Mouse (Mus musculus) forebrain, postnatal 0 days (tissue): ENCODE data around the gene Cdca7. TPM values are rescaled to one million over a fixed set of nuclear protein-coding genes. Genes with fewer than 3 reads are reported as not detected.

ENCODE experiments used
- ATAC-seq: fragments of 200-750 bp; cut with Nextera tagmentation; 2 replicates; pipeline ENCODE4 v1.8.0; 2017; ENCODE audit warnings: mild to moderate bottlenecking, moderate library complexity
- DNase-seq: peaks from one replicate; pipeline ENCODE4 v3.0.0-alpha.2; 2015
- H3K27ac ChIP-seq: fragments of 300-500 bp; sonication (generic); 2 replicates; pipeline ENCODE4 v1.5.1; 2014; ENCODE audit warnings: low read depth, mild to moderate bottlenecking, antibody characterized with exemption, low read length, moderate library complexity, mixed read lengths
- H3K27me3 ChIP-seq: fragments of 300-500 bp; sonication (generic); 2 replicates; pipeline ENCODE4 v1.6.1; 2014; ENCODE audit warnings: mild to moderate bottlenecking, low read length, mixed read lengths; ENCODE audit not compliant: insufficient read depth
- H3K36me3 ChIP-seq: fragments of 300-500 bp; sonication (generic); 2 replicates; pipeline ENCODE4 v1.6.1; 2014; ENCODE audit warnings: mild to moderate bottlenecking, moderate library complexity; ENCODE audit not compliant: insufficient read depth
- H3K4me1 ChIP-seq: fragments of 300-500 bp; sonication (generic); 2 replicates; pipeline ENCODE4 v1.6.1; 2014; ENCODE audit warnings: antibody characterized with exemption; ENCODE audit not compliant: insufficient read depth
- H3K4me2 ChIP-seq: fragments of 300-500 bp; sonication (generic); 2 replicates; pipeline ENCODE4 v1.6.1; 2014; ENCODE audit warnings: low read depth, mild to moderate bottlenecking, moderate library complexity
- H3K4me3 ChIP-seq: fragments of 300-500 bp; sonication (generic); 2 replicates; pipeline ENCODE4 v1.5.1; 2014; ENCODE audit warnings: low read depth, low read length, mixed read lengths
- H3K9ac ChIP-seq: fragments of 300-500 bp; sonication (generic); 2 replicates; pipeline ENCODE4 v1.6.1; 2014; ENCODE audit warnings: mild to moderate bottlenecking
- H3K9me3 ChIP-seq: fragments of 300-500 bp; sonication (generic); 2 replicates; pipeline ENCODE4 v1.6.1; 2016; ENCODE audit warnings: low read length
- CTCF ChIP-seq: sonication (generic); IDR thresholded peaks from 2 replicates; pipeline ENCODE4 v1.5.1; 2016; ENCODE audit warnings: antibody characterized with exemption, control low read depth, low read depth
- WGBS: fragments of 180-500 bp; shearing (Covaris S2); extraction: QIAGEN DNeasy Blood & Tissue Kit; methylation state at CpG from one replicate; pipeline ENCODE4 v1.1.7; 2014; 5-methylcytosine and 5-hydroxymethylcytosine counted together
- polyA plus RNA-seq: library from polyadenylated mRNA; unstranded; fragments of >200 nt; fragmentation: Nextera tagmentation; extraction: Ambion mirVana; gene quantifications from 2 replicates; pipeline ENCODE4 v1.2.1, GENCODE M21; 2015
- total RNA-seq: library from RNA; depleted of rRNA; stranded (reverse); fragments of >200 nt; gene quantifications from 2 replicates; pipeline ENCODE4 v1.2.3, GENCODE M21; 2014

The Cdca7 gene
- total and polyA plus RNA-seq, 2 experiments from 2014 or later: 20.6 to 28.9 TPM

DNA sequence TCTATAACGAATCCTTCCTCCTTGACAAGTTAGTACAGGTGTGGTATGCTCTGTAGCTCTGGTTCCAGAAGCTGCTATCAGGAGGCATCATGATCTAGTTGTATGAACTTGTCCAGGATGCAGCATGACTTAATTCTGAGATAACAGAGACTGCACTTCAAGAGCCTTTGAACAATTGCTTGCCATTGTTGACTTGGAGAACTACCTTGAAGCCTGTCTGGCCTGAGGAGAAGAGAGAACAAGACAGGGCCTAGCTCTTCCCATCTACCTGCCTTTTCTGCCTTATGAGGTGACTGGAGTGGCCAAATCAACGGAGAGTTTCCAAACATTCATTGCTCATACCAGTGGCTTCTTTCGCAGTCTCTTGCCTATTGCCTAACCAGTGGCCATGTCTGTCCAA lies 29.9 kb upstream of the Cdca7 start:
- Histone ChIP-seq H3K4me2 (no peak overlapping the region), H3K9me3 (no peaks in the 10 kb centered on the region), H3K36me3 (no peaks in the 10 kb centered on the region), H3K4me3 (no peak overlapping the region), H3K4me1 (no peaks in the 10 kb centered on the region), H3K27me3 (no peaks in the 10 kb centered on the region), H3K9ac (no peak overlapping the region), H3K27ac (no peak overlapping the region)
- no peak for TF ChIP-seq CTCF
- 95% methylated on average over 3 of the region's 3 CpGs for WGBS
- no peak for ATAC-seq
- DNase-seq: no peak

DNA sequence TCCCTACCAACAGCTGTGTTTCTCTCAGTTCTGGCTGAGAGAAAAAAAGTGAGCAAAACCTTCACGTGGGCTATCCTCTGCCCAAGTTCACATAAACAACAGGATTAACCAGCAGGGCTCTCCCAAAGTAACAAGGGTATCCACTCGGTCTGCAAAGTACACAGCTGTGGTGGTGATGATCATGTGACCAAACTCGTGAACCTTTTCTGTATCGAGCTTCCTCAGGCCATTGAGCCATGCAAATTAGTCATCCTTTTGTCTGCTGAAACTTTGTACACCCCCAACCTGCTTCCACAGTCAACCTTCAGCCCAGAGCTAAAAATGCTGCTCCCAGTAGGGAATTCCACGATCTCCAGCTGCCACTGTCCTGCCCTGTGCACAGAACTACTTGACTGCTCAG lies 29.3 kb upstream of the Cdca7 start:
- DNase-seq: no peak
- Histone ChIP-seq H3K4me3 (no peak overlapping the region), H3K4me2 (no peak overlapping the region), H3K4me1 (no peaks in the 10 kb centered on the region), H3K9ac (no peak overlapping the region), H3K27me3 (no peaks in the 10 kb centered on the region), H3K9me3 (no peaks in the 10 kb centered on the region), H3K27ac (no peak overlapping the region), H3K36me3 (no peaks in the 10 kb centered on the region)
- no peak for ATAC-seq
- WGBS: 37% methylated on average over 5 of the region's 5 CpGs
- TF ChIP-seq CTCF: no peak

- Histone ChIP-seq H3K4me2 (no peak overlapping the region), H3K27ac (no peak overlapping the region), H3K4me1 (no peaks in the 10 kb centered on the region), H3K4me3 (no peak overlapping the region), H3K36me3 (no peaks in the 10 kb centered on the region), H3K27me3 (no peaks in the 10 kb centered on the region), H3K9ac (no peak overlapping the region), H3K9me3 (no peaks in the 10 kb centered on the region)
- no peak for TF ChIP-seq CTCF
- WGBS: 63% methylated on average over 3 of the region's 3 CpGs
- no peak for ATAC-seq
- DNase-seq: no peak
Measured at GRCm38 (mm10) chr2:72453563-72453962, 22.4 kb upstream of the Cdca7 start.

GRCm38 (mm10) chr2:72456189-72456588 lies 19.8 kb upstream of the Cdca7 start:
- no peaks in the 10 kb centered on the region for H3K4me1 ChIP-seq
- TF ChIP-seq CTCF: no peak
- H3K4me3 ChIP-seq: no peak overlapping the region
- H3K4me2 ChIP-seq: no peak overlapping the region
- no peak overlapping the region for H3K27ac ChIP-seq
- H3K9me3 ChIP-seq: no peaks in the 10 kb centered on the region
- H3K36me3 ChIP-seq: no peaks in the 10 kb centered on the region
- no peak overlapping the region for H3K9ac ChIP-seq
- 76% methylated on average over 1 of the region's 1 CpGs for WGBS
- ATAC-seq (no peak), DNase-seq (no peak)
- H3K27me3 ChIP-seq: no peaks in the 10 kb centered on the region

- Histone ChIP-seq H3K4me2 (no peak overlapping the region), H3K27ac (no peak overlapping the region), H3K4me3 (no peak overlapping the region), H3K9me3 (no peaks in the 10 kb centered on the region), H3K27me3 (no peaks in the 10 kb centered on the region), H3K9ac (no peak overlapping the region), H3K36me3 (no peaks in the 10 kb centered on the region), H3K4me1 (no peaks in the 10 kb centered on the region)
- ATAC-seq: no peak
- TF ChIP-seq CTCF: no peak
- no peak for DNase-seq
- WGBS: 79% methylated on average over 7 of the region's 7 CpGs
Measured at GRCm38 (mm10) chr2:72464376-72465014, 11.5 kb upstream of the Cdca7 start.

DNA sequence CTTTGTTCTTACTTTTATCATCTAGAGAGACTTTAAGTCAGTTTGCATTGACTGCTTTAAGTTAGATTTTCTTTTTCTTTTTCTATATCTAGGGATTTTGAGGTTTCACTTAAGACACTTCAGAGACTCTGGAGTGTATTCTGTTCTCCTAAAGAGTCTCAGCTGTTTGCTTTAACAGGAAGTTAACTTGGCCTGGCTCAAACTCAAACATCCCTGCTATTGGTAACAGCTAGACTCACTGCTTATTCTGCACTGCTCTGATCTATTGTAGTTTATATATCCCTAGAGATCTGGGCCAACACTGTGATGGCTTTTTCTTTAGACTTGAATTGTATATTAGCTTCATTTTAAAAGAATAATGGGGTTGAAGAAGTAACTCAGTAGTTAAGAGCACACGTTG lies 8.4 kb upstream of the Cdca7 start:
- Histone ChIP-seq H3K4me1 (no peaks in the 10 kb centered on the region), H3K4me3 (no peak overlapping the region), H3K4me2 (no peak overlapping the region), H3K9me3 (no peaks in the 10 kb centered on the region), H3K9ac (no peak overlapping the region), H3K27me3 (no peaks in the 10 kb centered on the region), H3K36me3 (no peaks in the 10 kb centered on the region), H3K27ac (no peak overlapping the region)
- ATAC-seq (no peak), DNase-seq (no peak)
- 85% methylated on average over 1 of the region's 1 CpGs for WGBS
- TF ChIP-seq CTCF: no peak

DNA sequence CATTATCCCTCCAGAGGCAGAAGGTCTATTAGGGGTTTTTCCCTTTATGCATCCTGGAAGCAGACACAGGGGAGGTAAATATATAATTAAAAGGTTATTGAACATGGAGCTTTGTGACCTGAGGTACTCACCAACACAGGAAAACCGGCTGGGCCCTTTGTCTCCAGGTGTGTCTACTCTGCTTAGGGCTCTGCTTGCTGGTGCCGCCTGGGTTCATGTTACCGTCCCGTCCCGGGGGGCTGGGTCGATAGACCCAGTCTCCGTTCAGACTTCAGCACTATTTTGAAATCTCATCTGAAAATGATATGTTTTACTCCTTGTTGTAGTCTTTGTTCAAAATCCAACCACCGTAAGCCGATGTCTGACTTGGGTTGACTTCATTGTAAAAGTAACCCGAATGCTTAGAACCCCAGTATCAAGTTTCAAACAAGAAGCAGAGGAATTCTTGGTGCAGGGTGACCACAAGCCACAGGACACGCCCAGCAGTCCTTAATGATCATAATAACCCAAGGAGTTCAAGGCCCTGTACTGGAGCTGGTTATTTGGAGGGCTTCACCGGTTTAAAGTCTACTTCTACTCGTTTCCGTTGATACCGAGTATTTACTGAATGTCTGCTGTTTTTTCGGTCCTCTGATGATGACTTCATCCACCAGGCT lies 4.4 kb upstream of the Cdca7 start:
- Histone ChIP-seq H3K4me1 (peaks cover 3% of the 10 kb centered on the region; the same call in 1 of the 2 replicates), H3K27ac (no peak overlapping the region), H3K4me2 (no peak overlapping the region), H3K36me3 (no peaks in the 10 kb centered on the region), H3K9ac (no peak overlapping the region), H3K27me3 (no peaks in the 10 kb centered on the region), H3K9me3 (no peaks in the 10 kb centered on the region), H3K4me3 (no peak overlapping the region)
- TF ChIP-seq CTCF: no peak
- WGBS: 83% methylated on average over 16 of the region's 16 CpGs
- no peak for DNase-seq
- no peak for ATAC-seq
